Mouse (Mus musculus) T-cell, adult 2 months (primary cell): ENCODE results near the gene Nucks1.
A peak's percentile ranks its signal among the peaks of the same experiment; 100 is the strongest.
"Not testable (repeated sequence)": the region's sequence is repeated elsewhere in the genome, so short reads cannot be mapped to it uniquely, and the experiment has no call there.

ENCODE experiments used
- DNase-seq: peaks from one replicate; pipeline ENCODE4 v3.0.0; 2022; ENCODE audit warnings: low spot score

Gene Nucks1

GRCm38 (mm10) chr1:131910001-131910648 lies at the start of gene Nucks1:
Nucks1 (plus strand) TSS chr1:131910534.
- DNase-seq: peak; percentile 100

GRCm38 (mm10) chr1:131861811-131862210 lies 48.5 kb upstream of the Nucks1 start:
- DNase-seq: no peak

GRCm38 (mm10) chr1:131865596-131865995 lies 44.7 kb upstream of the Nucks1 start:
- no peak for DNase-seq

- DNase-seq: no peak
Observed at GRCm38 (mm10) chr1:131866304-131866999, 43.9 kb upstream of the Nucks1 start.

- peak; percentile 92 for DNase-seq
Observed at GRCm38 (mm10) chr1:131867093-131867945, 43.0 kb upstream of the Nucks1 start, which contains the start of gene Rab29. Rab29 (plus strand) TSS chr1:131867224.

GRCm38 (mm10) chr1:131867946-131868290 lies 42.4 kb upstream of the Nucks1 start:
- no peak for DNase-seq

- DNase-seq: no peak
Observed at GRCm38 (mm10) chr1:131869561-131869960, 40.8 kb upstream of the Nucks1 start.

GRCm38 (mm10) chr1:131872856-131873255 lies 37.5 kb upstream of the Nucks1 start:
- no peak for DNase-seq

GRCm38 (mm10) chr1:131879816-131880215 lies 30.5 kb upstream of the Nucks1 start:
- no peak for DNase-seq

- peak; percentile 27 for DNase-seq
Observed at GRCm38 (mm10) chr1:131882787-131883186, 27.5 kb upstream of the Nucks1 start.

- no peak for DNase-seq
Observed at GRCm38 (mm10) chr1:131886173-131886572, 24.2 kb upstream of the Nucks1 start.

- no peak for DNase-seq
Observed at GRCm38 (mm10) chr1:131886641-131887040, 23.7 kb upstream of the Nucks1 start.

- DNase-seq: no peak
Observed at GRCm38 (mm10) chr1:131890043-131890658, 20.2 kb upstream of the Nucks1 start.

GRCm38 (mm10) chr1:131891436-131891835 lies 18.9 kb upstream of the Nucks1 start:
- DNase-seq: no peak

GRCm38 (mm10) chr1:131902679-131903078 lies 7.7 kb upstream of the Nucks1 start:
- DNase-seq: no peak

- no peak for DNase-seq
Observed at GRCm38 (mm10) chr1:131903251-131903650, 7.1 kb upstream of the Nucks1 start.

- DNase-seq: no peak
Observed at GRCm38 (mm10) chr1:131905497-131905896, 4.8 kb upstream of the Nucks1 start.

GRCm38 (mm10) chr1:131908456-131908855 lies 1.9 kb upstream of the Nucks1 start:
- no peak for DNase-seq

- not testable (repeated sequence) for DNase-seq
Observed at GRCm38 (mm10) chr1:131909236-131909635, 1.1 kb upstream of the Nucks1 start.

- DNase-seq: peak; percentile 83
Observed at GRCm38 (mm10) chr1:131910674-131911558, 582 bp downstream of the Nucks1 start.

- DNase-seq: no peak
Observed at GRCm38 (mm10) chr1:131917634-131918033, 7.3 kb downstream of the Nucks1 start.
